Mouse (Mus musculus) ES-E14 (cell line): ENCODE measurements around the gene Dhrs1. TPM values are rescaled to one million over a fixed set of nuclear protein-coding genes. Genes with fewer than 3 reads are reported as not detected.

Experiments used
- DNase-seq: peaks from one replicate; pipeline ENCODE4 v3.0.0-alpha.2; 2013; ENCODE audit warnings: low read depth, low spot score
- H3K27ac ChIP-seq: 2 replicates; pipeline ENCODE4 v1.5.1; 2012; ENCODE audit warnings: low read depth, mild to moderate bottlenecking, low read length, moderate library complexity, mixed read lengths; ENCODE audit not compliant: poor library complexity, insufficient read depth, severe bottlenecking
- H3K36me3 ChIP-seq: 2 replicates; pipeline ENCODE4 v1.6.1; 2012; ENCODE audit warnings: mild to moderate bottlenecking, low read length, moderate library complexity, mixed read lengths; ENCODE audit not compliant: control insufficient read depth, poor library complexity, insufficient read depth, severe bottlenecking
- H3K4me1 ChIP-seq, 2 experiments: fragments of 150-350 bp in 1 of 2; sonication (generic) in 1 of 2; 2 replicates each; pipeline ENCODE4 v1.6.1; 2012; ENCODE audit warnings: low read length in 2 of 2, mild to moderate bottlenecking in 1 of 2, mixed read lengths in 1 of 2; ENCODE audit not compliant: control insufficient read depth in 2 of 2, insufficient read depth in 2 of 2, poor library complexity in 1 of 2
- H3K4me3 ChIP-seq, 2 experiments: fragments of 150-350 bp in 1 of 2; sonication (generic) in 1 of 2; 2 replicates each; pipeline ENCODE4 v1.5.1; 2012; ENCODE audit warnings: low read length in 2 of 2, low read depth in 1 of 2, mild to moderate bottlenecking in 1 of 2, mixed read lengths in 1 of 2; ENCODE audit not compliant: insufficient read depth in 1 of 2, poor library complexity in 1 of 2, severe bottlenecking in 1 of 2
- H3K9ac ChIP-seq: 2 replicates; pipeline ENCODE4 v1.6.1; 2012; ENCODE audit warnings: low read depth, mild to moderate bottlenecking, low read length, mixed read lengths; ENCODE audit not compliant: poor library complexity, insufficient read depth, severe bottlenecking
- H3K9me3 ChIP-seq: fragments of 150-350 bp; sonication (generic); 2 replicates; pipeline ENCODE4 v1.6.1; 2012; ENCODE audit warnings: low read depth, mild to moderate bottlenecking, low read length; ENCODE audit not compliant: control insufficient read depth, insufficient read depth
- CHD2 ChIP-seq: IDR thresholded peaks from 2 replicates; pipeline ENCODE4 v1.6.1; 2014; ENCODE audit warnings: mild to moderate bottlenecking, low read depth, low read length, inconsistent platforms
- HCFC1 ChIP-seq: IDR thresholded peaks from 2 replicates; pipeline ENCODE4 v1.6.1; 2012; ENCODE audit warnings: low read length, inconsistent platforms, borderline replicate concordance; ENCODE audit not compliant: insufficient read depth
- MAFK ChIP-seq: IDR thresholded peaks from 2 replicates; pipeline ENCODE4 v1.6.1; 2014; ENCODE audit warnings: mild to moderate bottlenecking, low read depth, low read length, inconsistent platforms; ENCODE audit not compliant: insufficient read depth
- ZC3H11A ChIP-seq: IDR thresholded peaks from 2 replicates; pipeline ENCODE4 v1.6.1; 2012; ENCODE audit warnings: low read depth, mild to moderate bottlenecking, inconsistent platforms, low read length, borderline replicate concordance
- ZNF384 ChIP-seq: IDR thresholded peaks from 2 replicates; pipeline ENCODE4 v1.6.1; 2012; ENCODE audit warnings: low read depth, low read length, inconsistent platforms
- in situ Hi-C, 2 experiments: fragments of 600-800 bp; cut with MboI; formaldehyde crosslinking; loops; one replicate each; pipeline ENCODE4 v1.15.1; 2025; ENCODE audit warnings: low sequenced_read_pairs in 2 of 2, inconsistent platforms in 1 of 2; ENCODE audit not compliant: unreplicated experiment in 2 of 2
- total RNA-seq: library from RNA; depleted of rRNA; stranded (reverse); fragments of 300-350 nt; gene quantifications from 2 replicates; pipeline ENCODE4 v1.2.3, GENCODE M21; 2012

Dhrs1 gene
- total RNA-seq, 1 experiment, result 9.6 TPM

DNA sequence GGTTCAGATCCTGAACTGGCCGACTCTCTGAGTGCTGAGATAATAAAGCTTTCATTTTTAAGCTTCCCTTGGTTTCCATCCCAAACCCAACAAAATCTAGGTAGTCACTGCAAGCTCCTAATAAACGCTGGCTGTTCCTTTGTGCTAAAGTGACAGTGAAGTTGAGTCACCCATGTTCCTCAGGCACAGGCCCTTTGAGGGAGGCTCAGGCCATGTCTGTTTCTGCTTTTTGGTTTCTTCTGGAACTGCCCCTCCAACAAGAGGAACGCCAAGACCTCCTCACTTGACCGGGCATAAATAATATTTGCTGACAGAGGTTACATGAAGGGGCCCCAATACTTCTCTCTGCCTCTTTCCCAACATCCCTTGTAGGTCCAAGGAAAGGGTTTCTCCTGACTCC is 9.7 kb downstream of the Dhrs1 start:
- in situ Hi-C loops, result no loop called here
- Histone ChIP-seq H3K9me3 (no peaks in the 10 kb centered on the region), H3K27ac (no peak overlapping the region), H3K4me1 (no peaks in the 10 kb centered on the region), H3K4me3 (no peak overlapping the region), H3K9ac (no peak overlapping the region), H3K36me3 (peaks cover 2% of the 10 kb centered on the region; the same call in 1 of the 2 replicates)
- no peak for DNase-seq
- no peak for TF ChIP-seq MAFK
- no peak for TF ChIP-seq ZC3H11A
- no peak for TF ChIP-seq CHD2
- TF ChIP-seq ZNF384, result no peak

DNA sequence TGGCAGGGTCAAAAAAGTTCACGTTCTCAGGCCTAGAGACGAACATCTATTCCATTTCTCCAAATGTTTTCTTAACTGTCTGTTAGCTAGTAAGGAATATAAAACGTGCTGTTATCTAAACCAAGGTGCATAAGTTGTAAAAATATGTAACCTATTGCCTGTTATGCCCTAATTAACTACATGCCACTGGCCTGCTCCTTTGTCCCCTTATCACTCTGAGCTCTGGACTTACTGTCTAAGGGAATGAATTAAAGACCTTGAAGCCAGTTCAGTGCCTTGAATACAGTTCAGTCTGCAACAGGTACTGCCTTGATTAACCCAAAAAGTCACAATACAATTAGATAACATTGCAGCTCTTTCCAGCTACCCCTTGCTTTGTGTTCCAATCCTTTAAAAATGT is 10.2 kb downstream of the Dhrs1 start:
- in situ Hi-C loops, result no loop called here
- peaks cover 2% of the 10 kb centered on the region; the same call in 1 of the 2 replicates for H3K36me3 ChIP-seq
- DNase-seq, result no peak
- no peak overlapping the region for H3K9ac ChIP-seq
- no peak overlapping the region for H3K4me3 ChIP-seq
- H3K4me1 ChIP-seq, result no peaks in the 10 kb centered on the region
- H3K9me3 ChIP-seq, result no peaks in the 10 kb centered on the region
- H3K27ac ChIP-seq, result no peak overlapping the region
- TF ChIP-seq ZC3H11A, result no peak
- TF ChIP-seq ZNF384, result no peak
- no peak for TF ChIP-seq MAFK
- TF ChIP-seq HCFC1, result no peak
- no peak for TF ChIP-seq CHD2

GRCm38 (mm10) chr14:55734869-55735268 is 10.6 kb downstream of the Dhrs1 start:
- peaks cover 2% of the 10 kb centered on the region; the same call in 1 of the 2 replicates for H3K36me3 ChIP-seq
- H3K4me3 ChIP-seq, result no peak overlapping the region
- H3K9me3 ChIP-seq, result no peaks in the 10 kb centered on the region
- no peak for DNase-seq
- in situ Hi-C loops, result no loop called here
- no peak overlapping the region for H3K9ac ChIP-seq
- no peak overlapping the region for H3K27ac ChIP-seq
- no peaks in the 10 kb centered on the region for H3K4me1 ChIP-seq
- TF ChIP-seq ZC3H11A (no peak), HCFC1 (no peak), MAFK (no peak), CHD2 (no peak)

DNA sequence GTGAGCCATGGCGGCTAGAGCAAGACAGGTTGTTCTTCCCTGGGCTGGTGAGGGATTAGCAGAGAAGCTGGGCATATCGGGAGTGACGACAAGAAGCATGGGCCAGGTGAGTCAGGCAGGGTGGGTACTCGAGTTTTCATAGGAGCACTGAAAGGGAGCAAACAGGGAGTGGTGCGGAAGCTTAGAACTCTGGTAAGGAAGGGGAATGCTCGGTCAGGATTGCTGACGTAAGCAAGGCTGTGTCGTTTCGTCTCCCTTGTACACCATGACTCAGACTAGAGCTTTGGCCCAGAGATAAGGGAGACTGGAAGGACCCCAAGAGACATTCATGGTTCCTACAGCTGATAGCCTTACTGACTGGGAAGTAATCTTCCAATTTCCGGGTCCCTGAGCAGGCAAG is 11.6 kb downstream of the Dhrs1 start:
- no peak overlapping the region for H3K27ac ChIP-seq
- no peaks in the 10 kb centered on the region; the same call in 1 of the 2 replicates for H3K36me3 ChIP-seq
- H3K9ac ChIP-seq, result no peak overlapping the region
- H3K9me3 ChIP-seq, result no peaks in the 10 kb centered on the region
- H3K4me3 ChIP-seq, result no peak overlapping the region
- DNase-seq, result no peak
- in situ Hi-C loops, result no loop called here
- no peak for TF ChIP-seq ZC3H11A
- TF ChIP-seq HCFC1, result no peak
- TF ChIP-seq ZNF384, result no peak
- no peak for TF ChIP-seq CHD2
- TF ChIP-seq MAFK, result peak; percentile 69
- H3K4me1 ChIP-seq, result no peaks in the 10 kb centered on the region

- DNase-seq, result no peak
- no peak overlapping the region for H3K4me3 ChIP-seq
- no peak overlapping the region for H3K9ac ChIP-seq
- no peaks in the 10 kb centered on the region for H3K4me1 ChIP-seq
- H3K36me3 ChIP-seq, result no peaks in the 10 kb centered on the region
- H3K27ac ChIP-seq, result no peak overlapping the region
- TF ChIP-seq CHD2 (no peak), ZNF384 (no peak), MAFK (no peak), HCFC1 (no peak), ZC3H11A (no peak)
- in situ Hi-C loops, result no loop called here
- H3K9me3 ChIP-seq, result no peaks in the 10 kb centered on the region
Observed at GRCm38 (mm10) chr14:55730531-55731032, 14.9 kb downstream of the Dhrs1 start.
